Mouse (Mus musculus): ENCODE measurements around the gene Zfyve21.

DNA sequence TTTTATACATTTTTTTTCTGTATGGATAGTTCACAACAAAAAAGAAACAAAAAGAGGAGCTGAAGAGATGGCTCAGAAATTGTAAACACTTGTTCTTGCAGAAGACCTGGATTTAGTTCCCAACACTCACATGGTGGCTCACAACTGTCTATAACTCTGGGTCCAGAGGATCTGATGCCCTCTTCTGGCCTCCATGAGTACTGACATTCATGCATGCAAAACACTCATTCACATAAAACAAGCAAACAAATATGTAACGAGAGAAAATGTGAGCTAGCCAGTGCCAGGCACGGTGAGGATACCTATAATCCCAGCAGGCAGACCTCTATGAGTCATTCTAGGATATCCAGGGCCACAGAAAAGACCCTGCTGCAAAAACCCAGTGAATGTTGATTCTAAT lies 37.3 kb downstream of the Zfyve21 start:
- TF ChIP-seq CTCF (IDR thresholded peaks at IDR 0.05; ENCODE audit: extremely low read depth, insufficient read depth, low read length) (no peak), POLR2A (IDR thresholded peaks at IDR 0.05; ENCODE audit: extremely low read depth, insufficient read depth, low read length) (no peak)
